Mouse (Mus musculus) midbrain, embryonic 12.5 days (tissue): ENCODE data around the gene Slc19a1. TPM values are rescaled to one million over a fixed set of nuclear protein-coding genes. Genes with fewer than 3 reads are reported as not detected.

Source experiments
- ATAC-seq: fragments of 200-750 bp; cut with Nextera tagmentation; 2 replicates; pipeline ENCODE4 v1.8.0; 2017; ENCODE audit warnings: low read depth, moderate TSS enrichment, moderate library complexity; ENCODE audit not compliant: low FRiP score
- H3K27ac ChIP-seq: fragments of 300-500 bp; sonication (generic); replicated peaks from 2 replicates; pipeline ENCODE4 v1.5.1; 2016; ENCODE audit warnings: mild to moderate bottlenecking
- H3K27me3 ChIP-seq: fragments of 300-500 bp; sonication (generic); 2 replicates; pipeline ENCODE4 v1.6.1; 2016; ENCODE audit warnings: mild to moderate bottlenecking
- H3K36me3 ChIP-seq: fragments of 300-500 bp; sonication (generic); 2 replicates; pipeline ENCODE4 v1.6.1; 2016
- H3K4me1 ChIP-seq: fragments of 300-500 bp; sonication (generic); 2 replicates; pipeline ENCODE4 v1.6.1; 2016
- H3K4me2 ChIP-seq: fragments of 300-500 bp; sonication (generic); replicated peaks from 2 replicates; pipeline ENCODE4 v1.6.1; 2016; ENCODE audit warnings: mild to moderate bottlenecking, moderate library complexity
- H3K4me3 ChIP-seq: fragments of 300-500 bp; sonication (generic); 2 replicates; pipeline ENCODE4 v1.5.1; 2016; ENCODE audit warnings: mild to moderate bottlenecking
- H3K9ac ChIP-seq: fragments of 300-500 bp; sonication (generic); replicated peaks from 2 replicates; pipeline ENCODE4 v1.6.1; 2016; ENCODE audit warnings: mild to moderate bottlenecking, moderate library complexity
- H3K9me3 ChIP-seq: fragments of 300-500 bp; sonication (generic); 2 replicates; pipeline ENCODE4 v1.6.1; 2016; ENCODE audit warnings: mild to moderate bottlenecking
- WGBS: fragments of 180-500 bp; shearing (Covaris S2); methylation state at CpG from one replicate; pipeline ENCODE4 v1.1.7; 2016; 5-methylcytosine and 5-hydroxymethylcytosine counted together
- polyA plus RNA-seq: library from polyadenylated mRNA; unstranded; fragments of >200 nt; fragmentation: Nextera tagmentation; extraction: Ambion mirVana; gene quantifications from 2 replicates; pipeline ENCODE4 v1.2.1, GENCODE M21; 2016

The Slc19a1 gene
- polyA plus RNA-seq, 1 experiment from 2014 or later = 33.6 TPM

- Histone ChIP-seq H3K9me3 (no peaks in the 10 kb centered on the region), H3K27ac (no peak overlapping the region), H3K4me1 (peaks cover 17% of the 10 kb centered on the region), H3K9ac (no peak overlapping the region), H3K4me2 (no peak overlapping the region), H3K4me3 (no peak overlapping the region), H3K36me3 (peaks cover 48% of the 10 kb centered on the region), H3K27me3 (no peaks in the 10 kb centered on the region)
- WGBS = 69% methylated on average over 8 of the region's 8 CpGs
- no peak for ATAC-seq
Measured at GRCm38 (mm10) chr10:77038579-77039174, 6.6 kb downstream of the Slc19a1 start.

- Histone ChIP-seq H3K4me2 (no peak overlapping the region), H3K27ac (no peak overlapping the region), H3K9ac (no peak overlapping the region), H3K36me3 (peaks cover 71% of the 10 kb centered on the region), H3K4me1 (no peaks in the 10 kb centered on the region; the same call in 1 of the 2 replicates), H3K4me3 (no peak overlapping the region), H3K27me3 (no peaks in the 10 kb centered on the region), H3K9me3 (no peaks in the 10 kb centered on the region)
- no peak for ATAC-seq
- 86% methylated on average over 4 of the region's 4 CpGs for WGBS
Measured at GRCm38 (mm10) chr10:77048196-77048595, 16.2 kb downstream of the Slc19a1 start.

GRCm38 (mm10) chr10:77048606-77049005, 16.6 kb downstream of the Slc19a1 start:
- WGBS = 85% methylated on average over 3 of the region's 3 CpGs

GRCm38 (mm10) chr10:77056768-77057167, 24.7 kb downstream of the Slc19a1 start:
- Histone ChIP-seq H3K9me3 (no peaks in the 10 kb centered on the region), H3K4me1 (no peaks in the 10 kb centered on the region; the same call in 1 of the 2 replicates), H3K27ac (no peak overlapping the region), H3K4me3 (no peak overlapping the region), H3K36me3 (peaks cover 15% of the 10 kb centered on the region), H3K27me3 (no peaks in the 10 kb centered on the region), H3K4me2 (no peak overlapping the region), H3K9ac (no peak overlapping the region)
- no peak for ATAC-seq
- WGBS = 84% methylated on average over 10 of the region's 10 CpGs

More at GRCm38 (mm10) chr10:77048606-77049005, 16.6 kb downstream of the Slc19a1 start:
- Histone ChIP-seq H3K27ac (no peak overlapping the region), H3K9me3 (no peaks in the 10 kb centered on the region), H3K36me3 (peaks cover 69% of the 10 kb centered on the region), H3K4me2 (no peak overlapping the region), H3K27me3 (no peaks in the 10 kb centered on the region), H3K4me3 (no peak overlapping the region), H3K4me1 (no peaks in the 10 kb centered on the region; the same call in 1 of the 2 replicates), H3K9ac (no peak overlapping the region)
- no peak for ATAC-seq

GRCm38 (mm10) chr10:77061426-77061825, 29.4 kb downstream of the Slc19a1 start:
- Histone ChIP-seq H3K9ac (no peak overlapping the region), H3K36me3 (peaks cover 4% of the 10 kb centered on the region; the same call in 1 of the 2 replicates), H3K4me1 (no peaks in the 10 kb centered on the region), H3K27ac (no peak overlapping the region), H3K4me2 (no peak overlapping the region), H3K4me3 (no peak overlapping the region), H3K27me3 (no peaks in the 10 kb centered on the region), H3K9me3 (0 out of 2 replicates have a peak, but pooled peaks cover 2% of the 10 kb centered on the region)
- ATAC-seq = no peak
- 82% methylated on average over 3 of the region's 3 CpGs for WGBS

GRCm38 (mm10) chr10:77062393-77063010, 30.5 kb downstream of the Slc19a1 start:
- Histone ChIP-seq H3K27me3 (no peaks in the 10 kb centered on the region), H3K4me2 (no peak overlapping the region), H3K9me3 (0 out of 2 replicates have a peak, but pooled peaks cover 2% of the 10 kb centered on the region), H3K36me3 (peaks cover 4% of the 10 kb centered on the region; the same call in 1 of the 2 replicates), H3K4me3 (no peak overlapping the region), H3K4me1 (no peaks in the 10 kb centered on the region), H3K9ac (no peak overlapping the region), H3K27ac (no peak overlapping the region)
- WGBS = 84% methylated on average over 11 of the region's 11 CpGs
- ATAC-seq = no peak

GRCm38 (mm10) chr10:77064239-77064638, 32.2 kb downstream of the Slc19a1 start:
- H3K4me3 ChIP-seq = no peak overlapping the region
- WGBS = 89% methylated on average over 3 of the region's 3 CpGs
- H3K9ac ChIP-seq = no peak overlapping the region
- no peak for ATAC-seq
- no peak overlapping the region for H3K27ac ChIP-seq
- H3K4me2 ChIP-seq = no peak overlapping the region
- H3K27me3 ChIP-seq = no peaks in the 10 kb centered on the region
- peaks cover 4% of the 10 kb centered on the region; the same call in 1 of the 2 replicates for H3K36me3 ChIP-seq
- 0 out of 2 replicates have a peak, but pooled peaks cover 2% of the 10 kb centered on the region for H3K9me3 ChIP-seq
- no peaks in the 10 kb centered on the region for H3K4me1 ChIP-seq

- H3K9me3 ChIP-seq = 0 out of 2 replicates have a peak, but pooled peaks cover 2% of the 10 kb centered on the region
- H3K27ac ChIP-seq = no peak overlapping the region
- H3K4me2 ChIP-seq = no peak overlapping the region
- no peak overlapping the region for H3K9ac ChIP-seq
- H3K4me1 ChIP-seq = no peaks in the 10 kb centered on the region
- no peak overlapping the region for H3K4me3 ChIP-seq
- H3K27me3 ChIP-seq = no peaks in the 10 kb centered on the region
- H3K36me3 ChIP-seq = peaks cover 4% of the 10 kb centered on the region; the same call in 1 of the 2 replicates
- no peak for ATAC-seq
Measured at GRCm38 (mm10) chr10:77064659-77065058, 32.6 kb downstream of the Slc19a1 start.

- no peak overlapping the region for H3K4me3 ChIP-seq
- H3K9ac ChIP-seq = no peak overlapping the region
- no peak overlapping the region for H3K4me2 ChIP-seq
- no peaks in the 10 kb centered on the region for H3K27me3 ChIP-seq
- no peak for ATAC-seq
- 88% methylated on average over 7 of the region's 7 CpGs for WGBS
- no peak overlapping the region for H3K27ac ChIP-seq
- 0 out of 2 replicates have a peak, but pooled peaks cover 2% of the 10 kb centered on the region for H3K9me3 ChIP-seq
- H3K4me1 ChIP-seq = no peaks in the 10 kb centered on the region
- H3K36me3 ChIP-seq = peaks cover 4% of the 10 kb centered on the region; the same call in 1 of the 2 replicates
Measured at GRCm38 (mm10) chr10:77068469-77068868, 36.4 kb downstream of the Slc19a1 start.

GRCm38 (mm10) chr10:77070072-77070471, 38.0 kb downstream of the Slc19a1 start:
- H3K4me1 ChIP-seq = no peaks in the 10 kb centered on the region
- H3K4me2 ChIP-seq = no peak overlapping the region
- peak; percentile 56; the same call in 1 of the 2 replicates for ATAC-seq
- H3K36me3 ChIP-seq = 0 out of 2 replicates have a peak, but pooled peaks cover 8% of the 10 kb centered on the region
- no peak overlapping the region for H3K4me3 ChIP-seq
- WGBS = 60% methylated on average over 4 of the region's 4 CpGs
- no peaks in the 10 kb centered on the region for H3K27me3 ChIP-seq
- no peak overlapping the region for H3K9ac ChIP-seq
- no peak overlapping the region for H3K27ac ChIP-seq
- H3K9me3 ChIP-seq = no peaks in the 10 kb centered on the region

- no peak overlapping the region for H3K4me2 ChIP-seq
- H3K36me3 ChIP-seq = peaks cover 27% of the 10 kb centered on the region
- no peak overlapping the region for H3K4me3 ChIP-seq
- no peaks in the 10 kb centered on the region for H3K9me3 ChIP-seq
- H3K27ac ChIP-seq = no peak overlapping the region
- H3K4me1 ChIP-seq = no peaks in the 10 kb centered on the region
- WGBS = 87% methylated on average over 4 of the region's 4 CpGs
- no peak overlapping the region for H3K9ac ChIP-seq
- no peaks in the 10 kb centered on the region for H3K27me3 ChIP-seq
- no peak for ATAC-seq
Measured at GRCm38 (mm10) chr10:77074276-77074974, 42.4 kb downstream of the Slc19a1 start.

GRCm38 (mm10) chr10:77078456-77078855, 46.4 kb downstream of the Slc19a1 start:
- 98% methylated on average over 4 of the region's 4 CpGs for WGBS
- H3K4me2 ChIP-seq = no peak overlapping the region
- H3K4me3 ChIP-seq = no peak overlapping the region
- H3K27me3 ChIP-seq = no peaks in the 10 kb centered on the region
- no peak overlapping the region for H3K9ac ChIP-seq
- no peak for ATAC-seq
- H3K9me3 ChIP-seq = no peaks in the 10 kb centered on the region
- H3K27ac ChIP-seq = no peak overlapping the region
- H3K4me1 ChIP-seq = no peaks in the 10 kb centered on the region
- H3K36me3 ChIP-seq = peaks cover 27% of the 10 kb centered on the region
